Mouse (Mus musculus) erythroblast, embryonic 14.5 days (primary cell): ENCODE measurements around the gene Lim2. TPM values are rescaled to one million over a fixed set of nuclear protein-coding genes. Genes with fewer than 3 reads are reported as not detected.

ENCODE experiments used
- H3K27me3 ChIP-seq: 2 replicates; pipeline ENCODE4 v1.6.1; 2012; ENCODE audit warnings: inconsistent platforms; ENCODE audit not compliant: control insufficient read depth
- H3K36me3 ChIP-seq: 2 replicates; pipeline ENCODE4 v1.6.1; 2012; ENCODE audit warnings: mild to moderate bottlenecking, inconsistent platforms; ENCODE audit not compliant: control insufficient read depth
- H3K4me1 ChIP-seq: 2 replicates; pipeline ENCODE4 v1.6.1; 2012; ENCODE audit warnings: inconsistent platforms; ENCODE audit not compliant: control insufficient read depth
- H3K4me3 ChIP-seq: replicated peaks from 2 replicates; pipeline ENCODE3; 2012; ENCODE audit warnings: moderate library complexity, mild to moderate bottlenecking, inconsistent platforms
- H3K9me3 ChIP-seq: 2 replicates; pipeline ENCODE4 v1.6.1; 2012; ENCODE audit warnings: low read length, inconsistent platforms, mixed read lengths; ENCODE audit not compliant: control insufficient read depth
- GATA1 ChIP-seq: IDR thresholded peaks from 2 replicates; pipeline ENCODE4 v1.6.1; 2012; ENCODE audit warnings: low read length, inconsistent platforms, mixed read lengths
- TAL1 ChIP-seq: IDR thresholded peaks from 3 replicates; pipeline ENCODE4 v1.6.1; 2012; ENCODE audit warnings: low read length, inconsistent platforms, mixed read lengths
- polyA plus RNA-seq: library from polyadenylated mRNA; stranded (reverse); fragments of >175 nt; gene quantifications from 2 replicates; pipeline ENCODE4 v1.2.3, GENCODE M21; 2012

Lim2 gene
- polyA plus RNA-seq, 1 experiment, result not detected

GRCm38 (mm10) chr7:43442684-43443083, 15.2 kb downstream of the Lim2 start:
- TF ChIP-seq GATA1 (no peak), TAL1 (no peak)
- peaks cover 39% of the 10 kb centered on the region for H3K4me1 ChIP-seq
- H3K4me3 ChIP-seq, result peak overlapping the region; percentile 83
- no peaks in the 10 kb centered on the region for H3K27me3 ChIP-seq
- H3K9me3 ChIP-seq, result no peaks in the 10 kb centered on the region
- no peaks in the 10 kb centered on the region; the same call in 1 of the 2 replicates for H3K36me3 ChIP-seq

DNA sequence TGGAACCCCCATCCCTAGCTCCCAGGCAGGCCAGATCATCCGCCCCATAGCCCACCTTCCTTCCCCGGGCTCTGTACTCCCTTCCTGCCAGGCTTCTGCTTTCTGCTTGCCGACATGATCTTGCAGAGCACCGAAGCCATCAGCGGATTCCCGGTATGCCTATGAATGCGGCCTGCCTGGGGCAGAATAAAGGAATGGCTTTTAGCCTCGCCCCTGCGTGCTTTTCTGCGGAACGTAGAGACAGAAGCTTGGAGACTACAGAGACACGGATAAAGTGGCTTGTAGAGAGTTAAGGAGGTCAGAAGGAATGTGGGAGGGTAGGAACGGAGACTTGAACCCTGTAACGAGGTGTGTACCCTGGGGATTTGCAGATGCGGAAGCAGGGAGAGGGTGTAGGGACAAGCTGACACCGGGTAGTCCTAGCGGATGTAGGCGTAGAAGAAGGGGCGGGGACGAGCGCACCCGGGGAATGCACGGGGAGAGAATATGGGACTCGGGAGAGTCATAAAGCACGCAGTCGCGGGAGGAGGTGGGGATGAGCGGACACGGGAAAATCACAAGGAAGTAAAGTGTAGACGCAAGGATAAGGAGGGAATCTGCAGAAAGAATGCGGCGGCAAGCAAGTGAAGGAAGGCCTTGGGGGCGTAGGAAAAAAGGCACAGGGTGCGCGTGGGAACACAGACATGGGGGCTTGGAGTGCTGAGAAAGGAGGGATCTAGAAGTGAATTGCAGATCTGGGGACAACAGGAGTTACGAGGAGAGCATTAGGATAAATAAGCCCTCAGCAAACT, 15.9 kb downstream of the Lim2 start:
- no peak for TF ChIP-seq TAL1
- TF ChIP-seq GATA1, result no peak
- no peaks in the 10 kb centered on the region for H3K9me3 ChIP-seq
- peak overlapping the region; percentile 83 for H3K4me3 ChIP-seq
- no peaks in the 10 kb centered on the region for H3K27me3 ChIP-seq
- H3K36me3 ChIP-seq, result no peaks in the 10 kb centered on the region; the same call in 1 of the 2 replicates
- H3K4me1 ChIP-seq, result peaks cover 41% of the 10 kb centered on the region

- Histone ChIP-seq H3K9me3 (no peaks in the 10 kb centered on the region), H3K4me1 (peaks cover 43% of the 10 kb centered on the region), H3K27me3 (no peaks in the 10 kb centered on the region), H3K36me3 (no peaks in the 10 kb centered on the region; the same call in 1 of the 2 replicates), H3K4me3 (peak within 1 kb of the TSS; percentile 83)
- TF ChIP-seq TAL1 (no peak), GATA1 (no peak; the same call in 1 of the 2 replicates)
These were observed 16.4 kb downstream of the Lim2 start, which contains the start of the genes Etfb and Gm45233 for GRCm38 (mm10) chr7:43443917-43444293. Gene Etfb, plus strand, starts transcription at chr7:43444083. Gene Gm45233, plus strand, starts transcription at chr7:43444128.

- Histone ChIP-seq H3K27me3 (no peaks in the 10 kb centered on the region), H3K36me3 (peaks cover 18% of the 10 kb centered on the region), H3K4me3 (no peak overlapping the region), H3K9me3 (no peaks in the 10 kb centered on the region), H3K4me1 (peaks cover 39% of the 10 kb centered on the region)
- TF ChIP-seq GATA1 (no peak), TAL1 (no peak)
These were observed 20.3 kb downstream of the Lim2 start for GRCm38 (mm10) chr7:43447801-43448200.

DNA sequence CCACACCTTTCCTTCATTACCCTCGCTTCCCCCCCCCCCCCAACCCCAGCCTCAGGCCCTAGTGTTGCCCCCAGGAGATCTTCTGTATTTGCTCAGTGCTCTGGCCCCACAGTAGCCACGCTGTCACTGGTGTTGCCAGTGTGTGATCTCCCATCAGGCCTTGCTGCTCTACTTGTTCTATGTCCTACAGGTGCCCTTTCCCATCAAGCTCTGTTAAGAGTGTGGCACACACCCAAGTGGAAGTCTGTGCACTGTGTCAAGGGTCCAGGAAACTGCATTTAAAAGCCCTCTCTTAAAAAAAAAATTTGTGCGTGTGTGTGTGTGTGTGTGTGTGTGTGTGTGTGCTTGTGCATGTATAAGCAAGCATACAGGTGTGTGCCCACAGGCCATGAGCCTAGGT, 20.8 kb downstream of the Lim2 start:
- Histone ChIP-seq H3K4me1 (peaks cover 39% of the 10 kb centered on the region), H3K36me3 (peaks cover 22% of the 10 kb centered on the region), H3K27me3 (no peaks in the 10 kb centered on the region), H3K4me3 (no peak overlapping the region), H3K9me3 (no peaks in the 10 kb centered on the region)
- TF ChIP-seq GATA1 (no peak), TAL1 (no peak)

GRCm38 (mm10) chr7:43449811-43450210, 22.3 kb downstream of the Lim2 start:
- TF ChIP-seq GATA1 (no peak), TAL1 (no peak)
- Histone ChIP-seq H3K36me3 (peaks cover 38% of the 10 kb centered on the region), H3K4me1 (peaks cover 30% of the 10 kb centered on the region), H3K9me3 (no peaks in the 10 kb centered on the region), H3K4me3 (no peak overlapping the region), H3K27me3 (no peaks in the 10 kb centered on the region)

GRCm38 (mm10) chr7:43451726-43452125, 24.3 kb downstream of the Lim2 start:
- H3K4me3 ChIP-seq, result no peak overlapping the region
- TF ChIP-seq TAL1, result no peak
- TF ChIP-seq GATA1, result no peak
- peaks cover 55% of the 10 kb centered on the region for H3K36me3 ChIP-seq
- H3K27me3 ChIP-seq, result no peaks in the 10 kb centered on the region
- no peaks in the 10 kb centered on the region for H3K9me3 ChIP-seq
- H3K4me1 ChIP-seq, result peaks cover 16% of the 10 kb centered on the region

- H3K27me3 ChIP-seq, result no peaks in the 10 kb centered on the region
- peaks cover 16% of the 10 kb centered on the region for H3K4me1 ChIP-seq
- no peak overlapping the region for H3K4me3 ChIP-seq
- peaks cover 64% of the 10 kb centered on the region for H3K36me3 ChIP-seq
- TF ChIP-seq TAL1 (no peak), GATA1 (no peak)
- H3K9me3 ChIP-seq, result no peaks in the 10 kb centered on the region
These were observed 25.1 kb downstream of the Lim2 start for GRCm38 (mm10) chr7:43452609-43453008.

GRCm38 (mm10) chr7:43453599-43454355, 26.3 kb downstream of the Lim2 start:
- TF ChIP-seq GATA1 (no peak), TAL1 (no peak)
- Histone ChIP-seq H3K27me3 (no peaks in the 10 kb centered on the region), H3K4me3 (no peak overlapping the region), H3K9me3 (no peaks in the 10 kb centered on the region), H3K4me1 (peaks cover 14% of the 10 kb centered on the region), H3K36me3 (peaks cover 64% of the 10 kb centered on the region)
